Mouse (Mus musculus) brown adipose tissue, adult 24 weeks (tissue): ENCODE data around the gene Zfp791. TPM values are rescaled to one million over a fixed set of nuclear protein-coding genes. Genes with fewer than 3 reads are reported as not detected.

Source experiments
- H3K27ac ChIP-seq: fragments of 200-500 bp; replicated peaks from 2 replicates; pipeline ENCODE4 v1.5.1; 2012; ENCODE audit warnings: low read depth, mild to moderate bottlenecking, low read length
- H3K4me1 ChIP-seq: fragments of 200-500 bp; 2 replicates; pipeline ENCODE4 v1.6.1; 2012; ENCODE audit warnings: low read length, mixed read lengths; ENCODE audit not compliant: control insufficient read depth, insufficient read depth, insufficient read length
- H3K4me3 ChIP-seq: fragments of 200-500 bp; 2 replicates; pipeline ENCODE4 v1.5.1; 2012; ENCODE audit warnings: low read depth, mild to moderate bottlenecking, low read length, moderate library complexity; ENCODE audit not compliant: insufficient read depth
- polyA plus RNA-seq: library from polyadenylated mRNA; stranded (reverse); fragments of >200 nt; gene quantifications from 2 replicates; pipeline ENCODE4 v1.2.4, GENCODE M21; 2012; ENCODE audit not compliant: missing spikeins, insufficient read depth, insufficient read length

Zfp791 gene
- polyA plus RNA-seq, 1 experiment: 0.44 TPM

DNA sequence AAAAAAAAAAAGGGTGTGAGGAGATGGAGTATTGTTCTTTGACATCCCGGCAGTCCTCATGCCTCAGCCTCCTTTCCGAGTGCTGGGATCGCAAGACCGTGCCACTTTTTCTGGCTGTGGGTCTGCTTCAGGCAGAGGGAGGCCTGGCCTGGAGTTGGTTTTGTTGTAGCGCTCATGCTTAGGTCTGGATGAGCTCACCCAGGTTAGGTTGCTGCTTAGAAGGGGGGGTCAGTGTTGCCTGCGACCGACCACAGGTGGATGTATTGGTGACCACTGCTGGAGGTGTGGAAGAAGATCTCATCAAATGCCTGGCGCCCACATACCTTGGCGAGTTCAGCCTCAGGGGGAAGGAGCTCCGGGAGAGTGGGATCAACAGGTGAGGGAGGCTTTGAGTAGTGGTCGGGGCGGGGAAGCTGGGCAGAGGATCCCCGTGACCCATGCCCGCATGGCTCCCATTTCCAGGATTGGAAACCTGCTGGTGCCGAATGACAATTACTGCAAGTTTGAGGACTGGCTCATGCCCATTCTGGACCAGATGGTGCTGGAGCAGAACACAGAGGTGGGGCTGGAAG is 49.8 kb downstream of the Zfp791 start:
- peaks cover 2% of the 10 kb centered on the region; the same call in 1 of the 2 replicates for H3K4me1 ChIP-seq
- no peak overlapping the region for H3K4me3 ChIP-seq
- no peak overlapping the region for H3K27ac ChIP-seq

DNA sequence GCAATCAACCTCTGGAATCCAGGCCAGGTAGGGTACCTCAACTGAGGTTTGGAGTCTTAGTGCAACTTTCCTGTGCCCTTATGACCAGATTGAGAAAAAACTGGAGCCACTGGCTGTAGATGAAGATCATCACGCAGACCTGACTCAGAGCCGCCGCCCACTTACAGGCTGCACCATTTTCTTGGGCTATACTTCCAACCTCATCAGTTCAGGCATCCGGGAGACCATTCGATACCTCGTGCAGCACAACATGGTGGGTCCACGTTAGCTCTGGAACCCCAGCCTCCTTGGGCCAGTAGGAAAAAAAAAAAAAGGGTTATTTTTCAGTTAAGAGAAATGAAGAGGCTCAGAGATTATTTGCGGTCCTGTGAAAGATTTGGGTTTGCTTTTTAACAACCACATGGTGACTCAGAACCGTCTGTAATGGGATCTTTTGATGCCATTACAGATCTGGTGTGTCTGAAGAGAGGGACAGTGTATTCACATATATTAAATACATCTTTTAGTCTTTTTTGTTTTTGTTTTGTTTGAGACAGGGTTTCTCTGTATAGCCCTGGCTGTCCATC is 50.4 kb downstream of the Zfp791 start:
- peaks cover 2% of the 10 kb centered on the region; the same call in 1 of the 2 replicates for H3K4me1 ChIP-seq
- peak overlapping the region; percentile 95 for H3K4me3 ChIP-seq
- H3K27ac ChIP-seq: peak overlapping the region; percentile 44; the same call in 1 of the 2 replicates

DNA sequence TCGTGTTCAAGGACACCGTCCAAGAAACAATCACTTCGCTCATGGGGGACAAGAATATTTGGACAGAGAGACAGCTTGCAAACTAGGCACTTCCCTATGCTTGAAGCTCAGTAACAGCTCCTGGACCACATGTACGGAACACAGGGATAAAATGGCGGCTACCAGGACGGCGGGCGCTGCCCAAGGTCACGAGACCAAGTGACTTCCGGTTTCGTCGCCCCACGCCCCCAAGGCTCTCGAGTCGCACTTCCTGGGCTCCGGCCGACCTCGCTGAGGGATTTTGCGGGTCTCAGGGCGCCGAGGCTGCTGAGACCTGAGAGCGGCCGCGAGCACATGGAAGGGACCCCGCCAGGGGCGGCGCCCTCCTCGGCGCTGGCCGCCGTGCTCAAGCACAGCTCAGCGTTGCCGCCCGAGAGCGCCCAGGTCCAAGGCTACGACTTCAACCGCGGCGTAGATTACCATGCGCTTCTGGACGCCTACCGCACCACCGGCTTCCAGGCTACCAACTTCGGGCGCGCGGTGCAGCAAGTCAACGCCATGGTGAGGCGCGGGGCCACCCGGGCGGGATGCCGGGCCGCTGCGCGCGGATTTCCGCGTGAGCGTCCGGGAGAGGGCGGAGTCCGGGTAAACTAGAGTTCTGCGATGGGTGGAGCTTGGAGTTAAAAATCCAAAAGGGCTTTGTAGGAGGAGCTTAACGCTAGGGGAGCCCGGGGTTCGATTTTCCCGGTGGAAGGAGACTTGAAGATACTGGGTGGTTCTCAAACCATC is 51.2 kb downstream of the Zfp791 start, which contains the start of gene Dhps:
Gene Dhps, plus strand, starts transcription at position 244 of the 768 bp plus-strand sequence.
- Histone ChIP-seq H3K4me1 (peaks cover 2% of the 10 kb centered on the region; the same call in 1 of the 2 replicates), H3K27ac (peak within 1 kb of the TSS; percentile 93), H3K4me3 (peak within 1 kb of the TSS; percentile 95)

DNA sequence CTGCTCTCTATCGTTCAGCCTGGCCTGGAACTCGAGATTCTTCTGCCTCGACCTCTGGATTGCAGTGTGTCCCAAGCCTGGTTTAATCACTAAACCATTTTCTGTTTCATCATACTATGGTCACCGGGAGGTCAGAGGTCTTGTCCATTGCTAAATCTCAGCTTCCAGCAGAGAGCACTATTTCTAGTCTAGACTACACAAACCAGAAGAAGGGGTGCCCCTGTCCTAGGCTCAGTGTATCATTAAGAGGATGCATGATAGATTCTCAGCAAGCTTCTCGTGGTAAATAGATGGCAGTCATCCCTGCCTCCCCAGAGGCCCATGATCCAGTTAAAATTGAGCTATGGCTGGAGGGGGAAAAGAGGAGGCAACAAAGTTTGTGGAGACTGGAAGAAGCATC is 51.9 kb downstream of the Zfp791 start:
- Histone ChIP-seq H3K4me1 (peaks cover 2% of the 10 kb centered on the region; the same call in 1 of the 2 replicates), H3K4me3 (peak overlapping the region; percentile 95), H3K27ac (peak overlapping the region; percentile 56; the same call in 1 of the 2 replicates)

DNA sequence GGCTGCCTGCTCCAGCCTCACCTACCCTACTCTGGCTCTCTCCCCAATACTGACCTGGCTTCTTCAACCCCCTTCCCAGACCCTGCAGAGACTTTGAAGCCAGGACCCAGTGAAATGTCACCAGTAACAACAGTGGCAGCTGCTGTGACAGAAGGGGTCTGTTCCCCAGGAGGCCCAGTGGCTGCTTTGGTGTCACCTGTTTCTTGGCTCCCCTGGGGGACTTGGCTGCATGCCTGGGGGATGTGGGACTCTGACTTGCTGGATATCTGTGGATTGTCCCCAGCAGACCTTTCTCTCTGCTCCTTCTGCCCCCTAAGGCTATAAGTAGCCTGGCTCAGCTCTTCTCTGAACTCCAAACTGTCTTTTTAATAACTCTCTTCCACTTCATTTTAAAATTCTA is 54.9 kb downstream of the Zfp791 start, which contains the start of gene Gm5741:
Gene Gm5741, minus strand, starts transcription at position 1 of the 400 bp plus-strand sequence.
- no peak within 1 kb of the TSS for H3K4me3 ChIP-seq
- no peak within 1 kb of the TSS for H3K27ac ChIP-seq
- H3K4me1 ChIP-seq: peaks cover 2% of the 10 kb centered on the region; the same call in 1 of the 2 replicates

DNA sequence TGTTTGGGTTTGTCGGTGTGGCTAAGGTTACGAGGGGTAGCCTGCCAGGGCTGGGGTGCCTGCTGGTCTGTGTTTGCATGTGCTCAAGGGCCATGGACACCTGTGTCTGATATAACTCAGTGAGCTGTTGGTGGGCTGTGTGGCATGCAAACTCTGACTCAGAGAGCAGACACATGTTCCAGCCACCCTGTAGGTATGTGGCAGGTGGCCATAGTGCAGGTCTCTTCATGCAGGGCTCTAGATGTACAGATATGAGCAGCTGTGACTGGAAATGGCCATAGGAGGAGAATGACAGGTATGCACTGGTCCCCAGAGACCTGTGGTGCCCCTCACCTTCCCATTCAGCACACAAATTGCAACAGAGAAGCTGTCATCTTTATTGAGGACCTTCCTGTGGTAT is 55.7 kb downstream of the Zfp791 start:
- Histone ChIP-seq H3K4me3 (no peak overlapping the region), H3K27ac (no peak overlapping the region), H3K4me1 (peaks cover 2% of the 10 kb centered on the region; the same call in 1 of the 2 replicates)

DNA sequence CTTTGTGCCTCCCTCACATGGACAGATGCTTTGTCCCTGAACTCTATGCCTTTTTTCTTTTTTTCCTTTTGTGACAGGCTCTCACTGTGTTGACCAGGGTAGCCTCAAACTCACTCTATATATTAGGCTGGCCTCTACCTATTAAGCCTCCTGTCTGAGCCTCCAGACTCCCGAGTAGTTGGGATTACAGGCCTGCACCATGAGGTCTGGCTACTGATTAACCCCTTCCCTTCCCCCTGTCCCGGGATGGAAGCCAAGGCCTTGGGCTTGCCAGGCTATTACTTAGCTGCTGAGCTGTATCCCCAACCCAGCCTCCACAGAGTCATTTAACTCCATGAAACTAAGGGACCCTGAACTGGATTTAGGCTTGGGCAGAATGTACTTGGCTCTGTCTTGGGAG is 57.7 kb downstream of the Zfp791 start:
- Histone ChIP-seq H3K4me3 (no peak overlapping the region), H3K27ac (no peak overlapping the region), H3K4me1 (peaks cover 5% of the 10 kb centered on the region; the same call in 1 of the 2 replicates)

DNA sequence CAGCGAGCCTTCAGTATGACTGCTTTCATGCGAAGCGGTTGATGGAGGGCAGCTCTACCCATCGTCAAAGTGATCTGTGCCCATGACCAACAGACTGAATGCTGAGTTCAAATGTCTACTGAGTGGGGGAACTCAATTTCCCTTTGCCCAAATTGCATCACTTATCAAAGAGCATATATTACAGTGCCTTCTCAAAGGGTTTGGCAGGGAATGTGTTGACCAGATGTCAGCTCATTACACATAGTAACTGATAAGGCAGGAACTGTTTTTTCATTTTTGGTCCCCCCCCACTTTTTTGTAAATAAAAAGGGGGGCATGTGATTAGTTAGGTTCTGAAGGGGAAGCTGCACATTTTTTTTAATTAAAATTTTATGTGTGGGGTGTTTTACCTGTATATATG is 60.3 kb downstream of the Zfp791 start:
- Histone ChIP-seq H3K4me1 (peaks cover 5% of the 10 kb centered on the region; the same call in 1 of the 2 replicates), H3K4me3 (no peak overlapping the region), H3K27ac (no peak overlapping the region)

DNA sequence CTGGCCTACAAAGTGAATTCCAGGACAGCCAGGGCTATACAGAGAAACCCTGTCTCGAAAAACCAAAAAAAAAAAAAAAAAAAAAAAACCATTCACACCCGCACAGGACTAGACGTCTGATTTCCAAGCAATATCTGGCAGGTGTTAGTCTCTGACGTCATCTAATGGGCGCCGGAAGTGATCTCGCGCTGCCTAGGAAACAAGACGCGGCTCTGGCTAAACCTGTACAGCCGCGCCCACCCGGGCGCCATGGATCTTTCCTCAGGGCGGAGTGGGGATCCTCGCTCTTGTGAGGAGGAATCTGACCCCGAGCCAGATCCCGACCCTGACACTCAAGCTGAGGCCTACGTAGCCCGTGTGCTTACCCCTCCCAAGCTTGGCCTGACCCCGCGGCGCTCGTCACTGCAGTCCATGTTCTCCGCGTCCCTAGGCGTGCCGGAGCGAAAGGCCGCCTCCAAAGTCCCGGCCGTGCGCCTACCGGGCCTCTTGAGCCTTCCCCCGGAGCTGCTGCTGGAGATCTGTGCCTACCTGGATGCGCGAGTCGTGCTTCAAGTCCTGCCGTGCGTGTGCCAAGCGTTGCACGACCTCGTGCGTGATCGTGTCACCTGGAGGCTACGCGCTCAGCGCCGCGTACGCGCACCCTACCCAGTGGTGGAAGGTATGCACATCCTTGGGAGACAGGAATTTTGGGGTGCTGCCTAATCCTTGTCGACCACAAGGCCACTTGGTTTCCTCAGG is 62.8 kb downstream of the Zfp791 start, which contains the start of gene Fbxw9:
Gene Fbxw9, plus strand, starts transcription at position 177 of the 738 bp plus-strand sequence.
- H3K4me1 ChIP-seq: peaks cover 5% of the 10 kb centered on the region; the same call in 1 of the 2 replicates
- H3K4me3 ChIP-seq: peak within 1 kb of the TSS; percentile 95
- no peak within 1 kb of the TSS for H3K27ac ChIP-seq

Other genes starting within 250 kb of the Zfp791 start
- gene Gcdh, start 229.2 kb downstream of the Zfp791 start, polyA plus RNA-seq: 53.8 and 76.8 TPM in 2 replicates
- gene Klf1, start 221.2 kb downstream of the Zfp791 start, polyA plus RNA-seq: not detected in 2 replicates
- gene Dnase2a, start 214.5 kb downstream of the Zfp791 start, polyA plus RNA-seq: 4.6 and 12.9 TPM in 2 replicates
- not detected in 2 replicates for gene Mast1, start 185.7 kb downstream of the Zfp791 start, polyA plus RNA-seq
- gene Rtbdn, start 176.1 kb downstream of the Zfp791 start, polyA plus RNA-seq: not detected in 2 replicates
- gene Gm49661, start 153.7 kb downstream of the Zfp791 start, polyA plus RNA-seq: not detected in 2 replicates
- gene Prdx2, start 153.5 kb downstream of the Zfp791 start, polyA plus RNA-seq: 387 and 425 TPM in 2 replicates
- gene Rnaseh2a, start 153.3 kb downstream of the Zfp791 start, polyA plus RNA-seq: 26.6 and 28.5 TPM in 2 replicates
- 15.4 and 47.7 TPM in 2 replicates for gene Junb, start 144.4 kb downstream of the Zfp791 start, polyA plus RNA-seq
- gene Hook2, start 132.5 kb downstream of the Zfp791 start, polyA plus RNA-seq: 1.1 and 1.6 TPM in 2 replicates
- not detected in 2 replicates for gene Best2, start 108.6 kb downstream of the Zfp791 start, polyA plus RNA-seq
- gene Asna1, start 97.8 kb downstream of the Zfp791 start, polyA plus RNA-seq: 113 and 117 TPM in 2 replicates
- 68.4 and 68.5 TPM in 2 replicates for gene Trir, start 96.3 kb downstream of the Zfp791 start, polyA plus RNA-seq
- 28.4 and 33.5 TPM in 2 replicates for gene Tnpo2, start 86.2 kb downstream of the Zfp791 start, polyA plus RNA-seq
- 3.0 and 4.1 TPM in 2 replicates for gene Fbxw9, start 63.0 kb downstream of the Zfp791 start, polyA plus RNA-seq
- not detected in 2 replicates for gene Gm5741, start 55.1 kb downstream of the Zfp791 start, polyA plus RNA-seq
- 19.1 and 20.0 TPM in 2 replicates for gene Dhps, start 51.3 kb downstream of the Zfp791 start, polyA plus RNA-seq
- gene Wdr83os, start 42.4 kb downstream of the Zfp791 start, polyA plus RNA-seq: 95.5 and 130 TPM in 2 replicates
- 26.8 and 28.7 TPM in 2 replicates for gene Wdr83, start 41.8 kb downstream of the Zfp791 start, polyA plus RNA-seq
- gene Man2b1, start 39.8 kb downstream of the Zfp791 start, polyA plus RNA-seq: 17.4 and 20.8 TPM in 2 replicates
- not detected in 2 replicates for gene Cks1brt, start 28.8 kb upstream of the Zfp791 start, polyA plus RNA-seq
- not detected in 2 replicates for gene Olfr371, start 102.9 kb upstream of the Zfp791 start, polyA plus RNA-seq
- gene Orc6, start 176.5 kb upstream of the Zfp791 start, polyA plus RNA-seq: 20.9 and 21.2 TPM in 2 replicates
- 76.0 and 79.0 TPM in 2 replicates for gene Vps35, start 176.7 kb upstream of the Zfp791 start, polyA plus RNA-seq